Mouse (Mus musculus) gastrocnemius, adult 2 months (tissue): ENCODE data around the gene Oxld1. TPM values are rescaled to one million over a fixed set of nuclear protein-coding genes. Genes with fewer than 3 reads are reported as not detected.
"Not testable (repeated sequence)": the region's sequence is repeated elsewhere in the genome, so short reads cannot be mapped to it uniquely, and the experiment has no call there.

Experiments
- DNase-seq: peaks from one replicate; pipeline ENCODE4 v3.0.0; 2022
- H3K27ac ChIP-seq: fragments of 200-600 bp; 2 replicates; pipeline ENCODE4 v1.8.1; 2022; ENCODE audit warnings: mild to moderate bottlenecking
- H3K4me3 ChIP-seq: fragments of 200-600 bp; 2 replicates; pipeline ENCODE4 v1.8.1; 2022; ENCODE audit warnings: mild to moderate bottlenecking, moderate library complexity
- CTCF ChIP-seq: fragments of 200-600 bp; IDR thresholded peaks from 2 replicates; pipeline ENCODE4 v1.8.1; 2022; ENCODE audit warnings: antibody characterized with exemption, mild to moderate bottlenecking, moderate library complexity
- intact Hi-C: fragments of 180-260 bp; cut with DNase I; formaldehyde crosslinking; loops from one replicate; pipeline ENCODE4 v1.15.1; 2025
- total RNA-seq, 2 experiments: library from RNA; stranded (reverse); gene quantifications; 2 replicates each; pipeline ENCODE4 v1.2.3; 2021

Oxld1 gene
- total RNA-seq, 2 experiments from 2014 or later, result 19.1 to 31.8 TPM

DNA sequence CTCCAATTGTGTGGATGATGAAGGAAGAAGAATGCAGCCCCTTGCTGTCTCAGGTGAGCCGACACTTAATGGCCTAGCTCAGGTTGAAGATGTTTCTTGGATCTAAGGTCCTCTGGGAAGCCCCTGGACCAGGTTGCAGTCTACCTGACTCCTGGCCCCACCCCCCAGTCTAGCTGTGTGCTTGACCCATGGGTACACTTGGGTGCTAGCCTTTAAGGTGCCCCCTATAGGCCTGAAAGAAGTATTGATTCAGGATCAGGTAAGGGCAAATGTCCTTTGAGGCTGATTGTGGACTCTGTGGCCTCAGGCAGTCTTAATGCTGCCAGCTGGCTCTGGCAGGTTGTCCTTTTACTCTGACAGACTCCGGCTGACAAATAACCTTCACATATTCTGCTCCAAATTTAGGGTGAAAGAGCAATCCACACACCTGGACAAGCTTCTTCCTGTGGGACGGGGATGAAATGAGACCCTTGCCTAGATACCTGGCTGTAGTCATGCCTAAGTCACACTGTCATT lies 15.0 kb downstream of the Oxld1 start:
- TF ChIP-seq CTCF, result no peak
- intact Hi-C loops, result no loop called here

GRCm38 (mm10) chr11:120442344-120442743 lies 15.5 kb downstream of the Oxld1 start, which contains the start of gene Tspan10:
Tspan10 (plus strand) TSS chr11:120442644.
- intact Hi-C loops, result no loop called here
- DNase-seq, result no peak
- TF ChIP-seq CTCF, result no peak

More for the DNA sequence above, 15.0 kb downstream of the Oxld1 start:
- Histone ChIP-seq H3K27ac (no peak overlapping the region), H3K4me3 (no peak overlapping the region)
- DNase-seq, result no peak

GRCm38 (mm10) chr11:120437857-120438385 lies 19.9 kb downstream of the Oxld1 start:
- intact Hi-C loops, result no loop called here
- peak overlapping the region; percentile 97 for H3K4me3 ChIP-seq

More at GRCm38 (mm10) chr11:120442344-120442743, 15.5 kb downstream of the Oxld1 start, which contains the start of gene Tspan10:
- H3K27ac ChIP-seq, result no peak within 1 kb of the TSS
- H3K4me3 ChIP-seq, result no peak within 1 kb of the TSS

GRCm38 (mm10) chr11:120437152-120437856 lies 20.6 kb downstream of the Oxld1 start, which contains the start of gene Nploc4:
Nploc4 (minus strand) TSS chr11:120437708.
- peak within 1 kb of the TSS; percentile 97 for H3K4me3 ChIP-seq
- intact Hi-C loops, result no loop called here
- peak within 1 kb of the TSS; percentile 95 for H3K27ac ChIP-seq
- TF ChIP-seq CTCF, result peak; percentile 29; the same call in 1 of the 2 replicates
- peak; percentile 93 for DNase-seq

More at GRCm38 (mm10) chr11:120437857-120438385, 19.9 kb downstream of the Oxld1 start:
- TF ChIP-seq CTCF, result no peak
- H3K27ac ChIP-seq, result peak overlapping the region; percentile 95
- DNase-seq, result no peak

DNA sequence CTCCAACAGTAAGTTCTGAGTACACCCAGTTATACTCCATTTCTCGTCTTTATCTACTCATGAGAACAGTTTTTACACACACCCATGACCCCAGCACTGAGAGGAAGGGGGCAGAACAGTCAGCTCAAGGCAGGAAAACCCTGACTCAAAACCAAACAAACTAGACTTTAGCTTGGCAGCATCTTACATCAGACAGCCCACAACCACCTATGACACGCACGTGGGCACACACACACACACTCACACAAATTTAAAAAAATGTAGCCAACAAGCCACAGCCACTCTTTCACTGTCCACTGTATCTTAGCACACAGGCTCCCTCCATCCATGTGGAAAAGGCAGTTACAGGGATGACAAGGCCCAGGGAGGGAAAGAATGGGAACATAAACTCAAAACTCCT lies 31.1 kb downstream of the Oxld1 start:
- Histone ChIP-seq H3K4me3 (no peak overlapping the region), H3K27ac (no peak overlapping the region)
- DNase-seq, result no peak
- TF ChIP-seq CTCF, result no peak
- intact Hi-C loops, result no loop called here

- peak; percentile 87 for TF ChIP-seq CTCF
- Histone ChIP-seq H3K27ac (peak overlapping the region; percentile 87), H3K4me3 (no peak overlapping the region)
- intact Hi-C loops, result loop anchor here (2.0 to 5.0 kb wide), 2 partner anchors 36 to 65 kb away; no protein-coding TSS in a partner anchor
- peak; percentile 72 for DNase-seq
These were observed 34.1 kb downstream of the Oxld1 start for GRCm38 (mm10) chr11:120423569-120424295.

DNA sequence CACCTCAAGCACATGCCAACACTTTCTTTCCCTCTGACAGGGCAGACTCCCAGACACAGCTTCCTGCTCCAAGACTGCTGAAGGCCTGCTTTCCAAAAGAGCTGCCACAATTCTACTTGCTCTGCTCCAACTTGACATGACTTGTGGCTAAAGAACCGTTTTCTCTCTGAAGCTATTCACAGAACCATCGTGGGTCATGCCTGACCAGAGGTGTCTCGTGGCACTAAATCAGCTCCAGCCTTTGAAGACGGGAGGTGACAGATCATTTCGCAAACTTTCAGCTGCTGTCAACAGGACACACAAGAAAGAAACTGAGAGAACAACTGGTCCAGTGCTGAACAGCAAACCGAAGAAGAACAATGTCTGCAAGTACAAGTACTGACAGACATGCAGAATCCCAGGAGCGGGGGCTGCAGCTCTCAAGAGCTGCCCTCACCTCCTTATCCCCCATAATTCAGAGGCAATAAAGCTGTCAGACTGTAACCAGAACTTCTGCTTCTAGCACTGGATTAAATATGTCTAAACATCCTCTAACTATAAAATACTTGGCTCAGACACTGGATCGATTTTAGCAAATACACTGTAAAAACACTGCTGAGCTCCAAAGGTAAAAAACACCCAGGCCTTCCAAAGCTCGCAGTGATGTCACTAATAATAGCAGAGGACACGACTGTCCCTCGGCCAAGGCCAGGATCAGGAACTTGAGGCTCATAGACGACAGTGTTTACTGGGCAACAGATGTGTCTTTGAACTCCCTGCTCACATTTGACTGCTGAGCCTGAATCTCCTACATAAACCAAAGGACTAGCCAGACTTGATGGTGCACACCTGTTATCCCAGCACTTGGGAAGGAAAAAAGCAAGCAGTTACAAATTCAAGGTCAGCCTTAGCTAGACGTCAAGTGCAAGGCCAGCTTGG lies 35.0 kb downstream of the Oxld1 start:
- TF ChIP-seq CTCF, result no peak
- H3K4me3 ChIP-seq, result no peak overlapping the region
- H3K27ac ChIP-seq, result peak overlapping the region; percentile 87
- peak; percentile 57 for DNase-seq
- intact Hi-C loops, result loop anchor here (2.0 to 5.0 kb wide), 2 partner anchors 36 to 64 kb away; no protein-coding TSS in a partner anchor

- no peak overlapping the region for H3K27ac ChIP-seq
- no peak for DNase-seq
- no peak for TF ChIP-seq CTCF
- intact Hi-C loops, result no loop called here
- no peak overlapping the region for H3K4me3 ChIP-seq
These were observed 39.3 kb downstream of the Oxld1 start for GRCm38 (mm10) chr11:120418592-120418991.

GRCm38 (mm10) chr11:120417852-120418251 lies 40.0 kb downstream of the Oxld1 start:
- intact Hi-C loops, result loop anchor here (2.0 kb wide), 1 partner anchor 17 kb away; no protein-coding TSS in a partner anchor
- DNase-seq, result no peak
- H3K4me3 ChIP-seq, result no peak overlapping the region
- H3K27ac ChIP-seq, result no peak overlapping the region
- TF ChIP-seq CTCF, result no peak

- intact Hi-C loops, H3K4me3 ChIP-seq, DNase-seq, H3K27ac ChIP-seq: not testable (repeated sequence)
These were observed 44.2 kb downstream of the Oxld1 start for GRCm38 (mm10) chr11:120413621-120414020.

Other genes starting within 250 kb of the Oxld1 start
- gene Bahcc1, start 225.1 kb downstream of the Oxld1 start, total RNA-seq, result 1 to 10 TPM; 3.5 to 5.3 TPM
- 100 to 1,000 TPM; 201 to 262 TPM for gene Actg1, start 109.5 kb downstream of the Oxld1 start, total RNA-seq
- gene Fscn2, start 96.5 kb downstream of the Oxld1 start, total RNA-seq, result under 1 TPM in 1 of 2 experiments, not detected in 1; 0.87 TPM
- gene Faap100, start 79.3 kb downstream of the Oxld1 start, total RNA-seq, result 10 to 100 TPM; 18.5 to 18.8 TPM
- gene Nploc4, start 20.4 kb downstream of the Oxld1 start, total RNA-seq, result 10 to 100 TPM; 75.8 to 94.9 TPM
- gene Tspan10, start 15.4 kb downstream of the Oxld1 start, total RNA-seq, result 1 to 10 TPM in 1 of 2 experiments, not detected in 1; 1.1 TPM
- 1 to 10 TPM in 1 of 2 experiments, under 1 TPM in 1; 0.41 to 1.2 TPM for gene Pde6g, start 4.6 kb downstream of the Oxld1 start, total RNA-seq
- 1 to 10 TPM; 5.2 to 7.2 TPM for gene Ccdc137, start within 50 bp of the Oxld1 start, total RNA-seq
- gene Arl16, start 9.5 kb upstream of the Oxld1 start, total RNA-seq, result 1 to 10 TPM; 5.6 to 6.3 TPM
- 100 to 1,000 TPM; 120 to 177 TPM for gene Mrpl12, start 26.5 kb upstream of the Oxld1 start, total RNA-seq
- gene Slc25a10, start 33.8 kb upstream of the Oxld1 start, total RNA-seq, result 1 to 10 TPM; 2.8 to 4.1 TPM
- under 1 TPM in 1 of 2 experiments, not detected in 1; 0.33 TPM for gene Gcgr, start 72.6 kb upstream of the Oxld1 start, total RNA-seq
- gene Mcrip1, start 91.7 kb upstream of the Oxld1 start, total RNA-seq, result 10 to 100 TPM; 21.7 to 22.1 TPM
- 100 to 1,000 TPM; 188 to 418 TPM for gene Ppp1r27, start 93.1 kb upstream of the Oxld1 start, total RNA-seq
- 100 to 1,000 TPM; 201 to 240 TPM for gene P4hb, start 115.2 kb upstream of the Oxld1 start, total RNA-seq
- 10 to 100 TPM; 72.1 to 89.6 TPM for gene Arhgdia, start 123.6 kb upstream of the Oxld1 start, total RNA-seq
- 10 to 100 TPM; 36.0 to 44.7 TPM for gene Alyref, start 140.3 kb upstream of the Oxld1 start, total RNA-seq
- gene Anapc11, start 140.4 kb upstream of the Oxld1 start, total RNA-seq, result 10 to 100 TPM; 45.3 to 58.5 TPM
- under 1 TPM in 1 of 2 experiments, not detected in 1; 0.78 TPM for gene Npb, start 150.4 kb upstream of the Oxld1 start, total RNA-seq
- gene Pcyt2, start 159.9 kb upstream of the Oxld1 start, total RNA-seq, result 10 to 100 TPM; 30.6 to 39.2 TPM
- gene Sirt7, start 167.2 kb upstream of the Oxld1 start, total RNA-seq, result 1 to 10 TPM; 4.1 to 4.7 TPM
- gene Mafg, start 175.5 kb upstream of the Oxld1 start, total RNA-seq, result 10 to 100 TPM; 53.1 to 68.2 TPM
- gene Pycr1, start 185.7 kb upstream of the Oxld1 start, total RNA-seq, result 1 to 10 TPM; 3.5 to 3.8 TPM
- gene Myadml2, start 190.1 kb upstream of the Oxld1 start, total RNA-seq, result 100 to 1,000 TPM; 109 to 157 TPM
- not detected for gene Notum, start 203.1 kb upstream of the Oxld1 start, total RNA-seq
- 10 to 100 TPM; 31.2 to 32.4 TPM for gene Aspscr1, start 214.9 kb upstream of the Oxld1 start, total RNA-seq